8 mouse cellular contexts compared by ENCODE assay signal in the genomic region with DNA sequence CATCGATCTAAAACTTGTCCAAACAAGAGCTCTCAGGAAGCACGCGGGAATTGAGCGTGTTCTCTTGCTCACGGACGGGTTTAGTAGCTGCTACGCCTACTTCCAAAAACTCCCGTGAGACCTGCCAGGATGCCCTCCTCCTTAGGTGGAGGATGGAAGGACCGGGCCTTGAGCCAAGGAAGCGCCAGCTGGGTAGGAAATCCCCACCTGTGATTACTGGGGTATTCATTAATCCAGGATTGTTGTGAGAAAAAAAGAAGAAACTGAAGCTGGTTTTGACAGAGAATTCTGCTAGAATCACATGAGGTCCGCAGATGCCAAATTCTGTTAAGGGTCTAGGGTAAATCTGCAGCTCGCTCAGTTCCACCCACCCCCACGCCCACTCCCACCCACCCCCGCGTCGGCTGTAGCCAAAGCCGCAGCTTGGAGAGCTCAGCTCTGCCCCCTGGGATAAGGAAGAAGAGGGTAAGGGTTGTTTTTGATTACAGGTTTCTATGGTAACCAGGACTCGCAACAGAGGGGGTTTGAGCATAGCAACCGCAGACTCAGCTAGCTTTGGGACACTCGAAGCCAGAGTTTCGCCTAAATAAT. TPM values are rescaled to one million over a fixed set of nuclear protein-coding genes. Genes with fewer than 3 reads are reported as not detected.
DNase-seq lines count a peak whose midpoint lies in the region; ATAC-seq and TF ChIP-seq lines count a peak whose summit lies in the region.

No protein-coding gene starts in this region.

- TF ChIP-seq RAD21 in CH12.LX (IDR thresholded peaks at IDR 0.05; ENCODE audit: low read depth, low read length): no peak

- no peaks in the 10 kb centered on the region for H3K27me3 ChIP-seq in CH12.LX (replicated peaks)
- H3K27me3 ChIP-seq in forebrain, embryonic 14.5 days (replicated peaks; ENCODE audit: control insufficient read depth, insufficient read depth, low read length): no peaks in the 10 kb centered on the region
- H3K27me3 ChIP-seq in hindbrain, postnatal 0 days (ENCODE audit: insufficient read depth, low read length): no peaks in the 10 kb centered on the region
- H3K27me3 ChIP-seq in small intestine, adult 2 months (ENCODE audit: control insufficient read depth, insufficient read depth, low read length): no peaks in the 10 kb centered on the region

- no peak overlapping the region for H3K9ac ChIP-seq in CH12.LX (ENCODE audit: insufficient read depth, low read depth)
- no peak overlapping the region for H3K9ac ChIP-seq in forebrain, embryonic 14.5 days (ENCODE audit: low read length)
- H3K9ac ChIP-seq in hindbrain, postnatal 0 days (replicated peaks; ENCODE audit: low read length): 0 out of 2 replicates have a peak overlapping the region, but pooled peaks have one; percentile 13

- H3K9me3 ChIP-seq in CH12.LX (replicated peaks; ENCODE audit: low read length): no peaks in the 10 kb centered on the region
- H3K9me3 ChIP-seq in forebrain, embryonic 14.5 days (replicated peaks; ENCODE audit: control insufficient read depth, low read length): no peaks in the 10 kb centered on the region
- no peaks in the 10 kb centered on the region for H3K9me3 ChIP-seq in hindbrain, postnatal 0 days (ENCODE audit: low read length)

- TF ChIP-seq POLR2A in CH12.LX (IDR thresholded peaks at IDR 0.05; ENCODE audit: low read depth, low read length): no peak
- TF ChIP-seq POLR2A in small intestine, adult 2 months (IDR thresholded peaks at IDR 0.05; ENCODE audit: low read depth, low read length): no peak

- dilution Hi-C loops in CH12.LX (cut with MboI; ENCODE audit: extremely low pct_ligation_motif_present, extremely low pct_unique_long_range_greater_than_20kb, low sequenced_read_pairs): no loop called here

- H3K4me1 ChIP-seq in CH12.LX (ENCODE audit: control insufficient read depth in 1 of 2, insufficient read depth in 2 of 2): no peaks in the 10 kb centered on the region
- H3K4me1 ChIP-seq in forebrain, embryonic 14.5 days (ENCODE audit: control insufficient read depth, insufficient read depth, low read length): peaks cover 17% of the 10 kb centered on the region
- H3K4me1 ChIP-seq in hindbrain, postnatal 0 days (ENCODE audit: insufficient read depth, low read length): peaks cover 9% of the 10 kb centered on the region; the same call in 1 of the 2 replicates
- peaks cover 10% of the 10 kb centered on the region; the same call in 1 of the 2 replicates for H3K4me1 ChIP-seq in small intestine, adult 2 months (ENCODE audit: control insufficient read depth, insufficient read depth, insufficient read length, low read length)

- no peak for DNase-seq in CH12.LX (ENCODE audit: extremely low read depth)
- peak; percentile 50 for DNase-seq in brain, embryonic 18.5 days (ENCODE audit: low read depth, low spot score)
- peak; percentile 84 for DNase-seq in forebrain, embryonic 14.5 days (ENCODE audit: low spot score)
- peak; percentile 75 for DNase-seq in hindbrain, postnatal 0 days (ENCODE audit: low spot score)
- peak; percentile 29 to 56 for DNase-seq in left cerebral cortex, postnatal 14 days (ENCODE audit: low spot score in 2 of 2)
- DNase-seq in spleen, postnatal 36 days (ENCODE audit: low spot score in 2 of 2): no peak

- intact Hi-C loops in left cerebral cortex, postnatal 14 days (cut with DNase I): no loop called here

- TF ChIP-seq EP300 in CH12.LX (IDR thresholded peaks at IDR 0.05; ENCODE audit: low read length): no peak

- ATAC-seq in forebrain, embryonic 14.5 days: peak; percentile 81
- ATAC-seq in hindbrain, postnatal 0 days: peak; percentile 72
- peak; percentile 81 for ATAC-seq in megakaryocyte-erythroid progenitor cell, adult 5-6 weeks (replicated peaks; ENCODE audit: low FRiP score, low TSS enrichment, poor library complexity, severe bottlenecking)

- H3K4me3 ChIP-seq in CH12.LX (replicated peaks in 1 of 3; ENCODE audit: low read depth in 2 of 3, low read length in 2 of 3, poor library complexity in 1 of 3): no peak overlapping the region
- peak overlapping the region; percentile 18; the same call in 1 of the 2 replicates for H3K4me3 ChIP-seq in forebrain, embryonic 14.5 days (ENCODE audit: low read depth, low read length)
- peak overlapping the region; percentile 23 for H3K4me3 ChIP-seq in hindbrain, postnatal 0 days (ENCODE audit: low read length)
- peak overlapping the region; percentile 39 for H3K4me3 ChIP-seq in small intestine, adult 2 months (ENCODE audit: low read depth, low read length)

- no peaks in the 10 kb centered on the region for H3K36me3 ChIP-seq in CH12.LX (replicated peaks in 1 of 2; ENCODE audit: control insufficient read depth in 1 of 2, insufficient read depth in 1 of 2, low read length in 1 of 2)
- H3K36me3 ChIP-seq in forebrain, embryonic 14.5 days (ENCODE audit: control insufficient read depth, insufficient read depth, low read length): no peaks in the 10 kb centered on the region
- H3K36me3 ChIP-seq in hindbrain, postnatal 0 days (ENCODE audit: insufficient read depth, low read length): no peaks in the 10 kb centered on the region
- no peaks in the 10 kb centered on the region for H3K36me3 ChIP-seq in small intestine, adult 2 months (ENCODE audit: control insufficient read depth, insufficient read depth, low read length)

- in situ Hi-C loops in CH12.LX (cut with MboI; ENCODE audit: low pct_ligation_motif_present, low pct_unique_long_range_greater_than_20kb, low sequenced_read_pairs): no loop called here

- no peak overlapping the region for H3K27ac ChIP-seq in CH12.LX (ENCODE audit: insufficient read depth, low read depth)
- 0 out of 2 replicates have a peak overlapping the region, but pooled peaks have one; percentile 7 for H3K27ac ChIP-seq in forebrain, embryonic 14.5 days (ENCODE audit: low read depth, low read length)
- H3K27ac ChIP-seq in hindbrain, postnatal 0 days: no peak overlapping the region
- H3K27ac ChIP-seq in small intestine, adult 2 months (ENCODE audit: insufficient read depth, low read depth, low read length): no peak overlapping the region

- WGBS in forebrain, embryonic 14.5 days: under 1% methylated on average over 21 of the region's 21 CpGs
- under 1% methylated on average over 21 of the region's 21 CpGs for WGBS in hindbrain, postnatal 0 days
- WGBS in small intestine, adult 2 months: 1% methylated on average over 21 of the region's 21 CpGs

- TF ChIP-seq CTCF in CH12.LX (conservative IDR thresholded peaks at IDR 0.05 in 1 of 2, IDR thresholded peaks at IDR 0.05 in 1 of 2; ENCODE audit: low read depth in 2 of 2, low read length in 2 of 2): no peak
- peak; percentile 42 for TF ChIP-seq CTCF in hindbrain, postnatal 0 days (IDR thresholded peaks at IDR 0.05; ENCODE audit: low read depth)
- peak; percentile 22; the same call in 1 of the 2 replicates for TF ChIP-seq CTCF in small intestine, adult 2 months (IDR thresholded peaks at IDR 0.05; ENCODE audit: extremely low read depth, insufficient read length, insufficient replicate concordance, low read depth, low read length)

- H3K4me2 ChIP-seq in CH12.LX (ENCODE audit: insufficient read depth, low read depth, poor library complexity, severe bottlenecking): peak overlapping the region; percentile 32
- H3K4me2 ChIP-seq in forebrain, embryonic 14.5 days (ENCODE audit: low read length): peak overlapping the region; percentile 52
- peak overlapping the region; percentile 56 for H3K4me2 ChIP-seq in hindbrain, postnatal 0 days (ENCODE audit: low read depth, low read length)

- H3K79me2 ChIP-seq in CH12.LX (replicated peaks; ENCODE audit: control insufficient read depth, extremely low read depth, insufficient read depth, poor library complexity, severe bottlenecking): no peaks in the 10 kb centered on the region

TF ChIP-seq in CH12.LX, 34 proteins besides CTCF, POLR2A, EP300 and RAD21:
- TF ChIP-seq JUND (conservative IDR thresholded peaks at IDR 0.05; ENCODE audit: low read depth, low read length) (no peak), POLR2AphosphoS2 (IDR thresholded peaks at IDR 0.05; ENCODE audit: low read depth, low read length) (no peak), USF1 (IDR thresholded peaks at IDR 0.05; ENCODE audit: low read depth, low read length) (no peak), JUN (IDR thresholded peaks at IDR 0.05; ENCODE audit: insufficient read depth, low read depth, low read length) (no peak), HCFC1 (IDR thresholded peaks at IDR 0.05; ENCODE audit: low read depth, low read length) (no peak), CHD1 (IDR thresholded peaks at IDR 0.05; ENCODE audit: low read depth, low read length) (no peak), GABPA (IDR thresholded peaks at IDR 0.05; ENCODE audit: insufficient replicate concordance, low read depth, low read length) (no peak), SMC3 (IDR thresholded peaks at IDR 0.05; ENCODE audit: low read depth, low read length) (no peak)
TF ChIP-seq in CH12.LX: peak in this region for 0.

RNA-seq across cellular contexts. Expression of gene Cebpg, which starts 30.0 kb away (rescaled TPM):
- total RNA-seq in CH12.LX (2012; rRNA removed) (23.6 and 34.6 TPM in 2 replicates), CH12.LX (2014; rRNA removed) (25.3 and 27.0 TPM in 2 replicates)
- 19.9 and 23.5 TPM in 2 replicates for polyA plus RNA-seq in CH12.LX (2012; ENCODE audit: insufficient read length, low read depth)
- 42.5 and 43.5 TPM in 2 replicates for polyA plus RNA-seq in forebrain, embryonic 14.5 days (2014; fragmentation: Nextera tagmentation; extraction: Ambion mirVana)
- total RNA-seq in hindbrain, postnatal 0 days (2014; rRNA removed): 8.9 and 13.2 TPM in 2 replicates
- 14.9 and 16.0 TPM in 2 replicates for polyA plus RNA-seq in hindbrain, postnatal 0 days (2015; fragmentation: Nextera tagmentation; extraction: Ambion mirVana)
- 10 to 100 TPM; 27.0 to 31.4 TPM for total RNA-seq in left cerebral cortex, postnatal 14 days (2021)
- 20.7 and 21.9 TPM in 2 replicates for total RNA-seq in megakaryocyte-erythroid progenitor cell, adult 5-6 weeks (2014; fragmentation: Nextera tagmentation)
- 30.2 and 54.0 TPM in 2 replicates for total RNA-seq in megakaryocyte-erythroid progenitor cell, adult 5-6 weeks (2017)
- polyA plus RNA-seq in small intestine, adult 2 months (2012; rRNA removed): 4.3 and 8.0 TPM in 2 replicates

RNA-seq across cellular contexts. Expression of gene Cebpa, which starts 32.7 kb away (rescaled TPM):
- total RNA-seq in CH12.LX (2012; rRNA removed) (not detected in 2 replicates), CH12.LX (2014; rRNA removed) (not detected in 2 replicates)
- polyA plus RNA-seq in CH12.LX (2012; ENCODE audit: insufficient read length, low read depth): not detected in 2 replicates
- 0.38 and 0.62 TPM in 2 replicates for polyA plus RNA-seq in forebrain, embryonic 14.5 days (2014; fragmentation: Nextera tagmentation; extraction: Ambion mirVana)
- total RNA-seq in hindbrain, postnatal 0 days (2014; rRNA removed): 8.3 and 9.8 TPM in 2 replicates
- polyA plus RNA-seq in hindbrain, postnatal 0 days (2015; fragmentation: Nextera tagmentation; extraction: Ambion mirVana): 1.1 TPM in 2 replicates
- 1 to 10 TPM; 6.2 to 7.3 TPM for total RNA-seq in left cerebral cortex, postnatal 14 days (2021)
- 0.37 and 1.6 TPM in 2 replicates for total RNA-seq in megakaryocyte-erythroid progenitor cell, adult 5-6 weeks (2014; fragmentation: Nextera tagmentation)
- 1.9 TPM in 1 of 2 replicates, not detected in the other for total RNA-seq in megakaryocyte-erythroid progenitor cell, adult 5-6 weeks (2017)
- polyA plus RNA-seq in small intestine, adult 2 months (2012; rRNA removed): 39.2 and 105 TPM in 2 replicates

Comparison
In these comparisons a context has a peak if more than half of its experiments do, and no peak if none do; other contexts are left out.
1. DNase-seq: peak in brain, embryonic 18.5 days (single experiment), forebrain, embryonic 14.5 days (single experiment), hindbrain, postnatal 0 days (single experiment) and left cerebral cortex, postnatal 14 days (2 of 2); none in CH12.LX (single experiment) and spleen, postnatal 36 days (0 of 2).
2. H3K4me3 ChIP-seq: peak in forebrain, embryonic 14.5 days (single experiment), hindbrain, postnatal 0 days (single experiment) and small intestine, adult 2 months (single experiment); none in CH12.LX (0 of 3).
3. CTCF ChIP-seq: peak in hindbrain, postnatal 0 days (single experiment) and small intestine, adult 2 months (single experiment); none in CH12.LX (0 of 2).
4. Peak in every context shown above with its lines, with median percentiles within 50 percentile points of each other: H3K4me2 ChIP-seq and ATAC-seq.